Mouse (Mus musculus): ENCODE data around the gene Eya3. TPM values are rescaled to one million over a fixed set of nuclear protein-coding genes. Genes with fewer than 3 reads are reported as not detected.

Gene Eya3
- total and polyA plus RNA-seq, 2 experiments = 6.8 to 9.2 TPM

DNA sequence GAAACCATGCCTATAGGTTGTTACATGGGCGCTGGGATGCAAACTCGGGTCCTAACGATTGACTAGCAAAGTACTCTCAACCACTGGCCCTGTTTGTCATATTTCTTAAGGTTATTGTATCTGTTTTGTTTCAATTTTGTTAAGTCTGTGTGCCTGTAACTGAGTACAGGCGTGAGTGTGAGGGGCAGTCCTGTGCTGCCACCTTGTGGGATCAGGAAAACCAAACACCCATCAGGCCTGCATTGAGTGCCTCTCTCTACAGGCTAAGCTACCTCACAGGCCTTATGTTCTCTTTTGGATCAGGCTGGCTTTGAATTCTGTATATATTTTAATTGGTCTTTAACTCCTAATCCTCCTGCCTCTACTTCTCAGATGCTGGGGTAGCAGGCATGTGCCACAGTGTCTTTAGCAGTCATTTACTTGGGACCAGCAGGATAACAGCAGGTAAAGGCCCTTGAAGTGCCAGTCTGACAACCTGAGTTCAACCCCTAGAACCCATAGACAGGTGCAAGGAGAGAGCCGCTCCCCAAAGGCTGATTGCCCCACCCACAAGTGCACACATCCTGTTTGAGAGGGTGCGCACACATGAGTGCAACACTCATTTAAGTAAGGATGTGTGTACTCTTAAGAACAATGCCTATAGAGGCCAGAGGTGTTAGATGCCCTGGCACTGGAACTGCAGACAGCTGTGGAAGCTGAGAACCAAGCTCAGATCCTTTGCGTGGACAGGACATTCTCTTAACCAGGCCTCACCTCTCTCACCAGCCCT lies 38.2 kb downstream of the Eya3 start:
- H3K36me3 ChIP-seq (ENCODE audit: control insufficient read depth, insufficient read depth, low read length) = peaks cover 19% of the 10 kb centered on the region
- WGBS = 88% methylated on average over 7 of the region's 7 CpGs
- H3K4me3 ChIP-seq (ENCODE audit: insufficient read depth, low read depth, low read length) = no peak overlapping the region
- H3K27ac ChIP-seq (replicated peaks; ENCODE audit: insufficient read depth, low read depth, low read length) = no peak overlapping the region
- no peak overlapping the region for H3K9ac ChIP-seq (ENCODE audit: low read depth, low read length)
- H3K79me2 ChIP-seq (ENCODE audit: control insufficient read depth, insufficient read depth, low read length) = no peaks in the 10 kb centered on the region
- DNase-seq (ENCODE audit: extremely low read depth, low read depth, low spot score) = no peak
- no peaks in the 10 kb centered on the region for H3K27me3 ChIP-seq (ENCODE audit: control insufficient read depth, insufficient read depth, low read length)
- no peaks in the 10 kb centered on the region for H3K4me1 ChIP-seq (ENCODE audit: control insufficient read depth, insufficient read depth, low read length)
- TF ChIP-seq POLR2A (IDR thresholded peaks at IDR 0.05; ENCODE audit: extremely low read depth, insufficient read depth, low read length) (no peak), CTCF (IDR thresholded peaks at IDR 0.05; ENCODE audit: low read depth, low read length) (peak; percentile 78)

GRCm38 (mm10) chr4:132689634-132690033 lies 50.8 kb downstream of the Eya3 start:
- no peak overlapping the region for H3K4me3 ChIP-seq (ENCODE audit: insufficient read depth, low read depth, low read length)
- H3K36me3 ChIP-seq (ENCODE audit: control insufficient read depth, insufficient read depth, low read length) = peaks cover 33% of the 10 kb centered on the region
- H3K4me1 ChIP-seq (ENCODE audit: control insufficient read depth, insufficient read depth, low read length) = peaks cover 1% of the 10 kb centered on the region; the same call in 1 of the 2 replicates

GRCm38 (mm10) chr4:132693366-132693765 lies 54.6 kb downstream of the Eya3 start:
- WGBS = 93% methylated on average over 3 of the region's 3 CpGs
- no peak for DNase-seq (ENCODE audit: extremely low read depth, low read depth, low spot score)
- no peak for TF ChIP-seq POLR2A (IDR thresholded peaks at IDR 0.05; ENCODE audit: extremely low read depth, insufficient read depth, low read length)
- no peak for TF ChIP-seq CTCF (IDR thresholded peaks at IDR 0.05; ENCODE audit: low read depth, low read length)
- H3K79me2 ChIP-seq (ENCODE audit: control insufficient read depth, insufficient read depth, low read length) = no peaks in the 10 kb centered on the region
- no peak overlapping the region for H3K27ac ChIP-seq (replicated peaks; ENCODE audit: insufficient read depth, low read depth, low read length)
- H3K4me1 ChIP-seq (ENCODE audit: control insufficient read depth, insufficient read depth, low read length) = peaks cover 1% of the 10 kb centered on the region; the same call in 1 of the 2 replicates
- H3K36me3 ChIP-seq (ENCODE audit: control insufficient read depth, insufficient read depth, low read length) = peaks cover 37% of the 10 kb centered on the region
- H3K27me3 ChIP-seq (ENCODE audit: control insufficient read depth, insufficient read depth, low read length) = no peaks in the 10 kb centered on the region
- H3K4me3 ChIP-seq (ENCODE audit: insufficient read depth, low read depth, low read length) = no peak overlapping the region
- H3K9ac ChIP-seq (ENCODE audit: low read depth, low read length) = no peak overlapping the region

More at GRCm38 (mm10) chr4:132689634-132690033, 50.8 kb downstream of the Eya3 start:
- WGBS = 77% methylated on average over 2 of the region's 2 CpGs
- Histone ChIP-seq H3K27me3 (ENCODE audit: control insufficient read depth, insufficient read depth, low read length) (no peaks in the 10 kb centered on the region), H3K9ac (ENCODE audit: low read depth, low read length) (no peak overlapping the region), H3K27ac (replicated peaks; ENCODE audit: insufficient read depth, low read depth, low read length) (no peak overlapping the region), H3K79me2 (ENCODE audit: control insufficient read depth, insufficient read depth, low read length) (no peaks in the 10 kb centered on the region; the same call in 1 of the 2 replicates)
- DNase-seq (ENCODE audit: extremely low read depth, low read depth, low spot score) = no peak
- TF ChIP-seq POLR2A (IDR thresholded peaks at IDR 0.05; ENCODE audit: extremely low read depth, insufficient read depth, low read length) (no peak), CTCF (IDR thresholded peaks at IDR 0.05; ENCODE audit: low read depth, low read length) (no peak)

DNA sequence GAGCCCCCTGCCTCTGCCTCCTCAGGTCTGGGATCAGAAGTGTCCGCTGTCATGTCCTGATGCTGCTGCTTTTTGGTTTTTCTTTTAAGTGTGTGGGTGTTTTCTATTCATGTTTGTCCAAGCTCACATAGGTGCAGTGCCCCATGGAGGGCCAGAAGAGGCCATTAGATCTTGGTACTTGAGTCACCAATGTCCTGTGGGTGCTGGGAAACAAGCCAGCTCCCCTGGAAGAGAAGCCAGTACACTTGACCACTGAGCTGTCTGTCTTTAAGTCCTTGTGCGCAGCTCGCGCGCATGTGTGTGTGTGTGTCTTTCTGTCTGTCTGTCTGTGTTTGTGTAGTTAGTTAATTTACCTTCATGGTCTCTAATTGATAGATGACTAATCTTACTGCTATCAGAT lies 63.3 kb downstream of the Eya3 start:
- Histone ChIP-seq H3K4me3 (ENCODE audit: insufficient read depth, low read depth, low read length) (no peak overlapping the region), H3K9ac (ENCODE audit: low read depth, low read length) (no peak overlapping the region), H3K27me3 (ENCODE audit: control insufficient read depth, insufficient read depth, low read length) (no peaks in the 10 kb centered on the region), H3K79me2 (ENCODE audit: control insufficient read depth, insufficient read depth, low read length) (no peaks in the 10 kb centered on the region), H3K36me3 (ENCODE audit: control insufficient read depth, insufficient read depth, low read length) (peaks cover 49% of the 10 kb centered on the region), H3K27ac (replicated peaks; ENCODE audit: insufficient read depth, low read depth, low read length) (no peak overlapping the region), H3K4me1 (ENCODE audit: control insufficient read depth, insufficient read depth, low read length) (no peaks in the 10 kb centered on the region)
- TF ChIP-seq CTCF (IDR thresholded peaks at IDR 0.05; ENCODE audit: low read depth, low read length) (no peak), POLR2A (IDR thresholded peaks at IDR 0.05; ENCODE audit: extremely low read depth, insufficient read depth, low read length) (no peak)
- no peak for DNase-seq (ENCODE audit: extremely low read depth, low read depth, low spot score)
- 94% methylated on average over 5 of the region's 5 CpGs for WGBS

DNA sequence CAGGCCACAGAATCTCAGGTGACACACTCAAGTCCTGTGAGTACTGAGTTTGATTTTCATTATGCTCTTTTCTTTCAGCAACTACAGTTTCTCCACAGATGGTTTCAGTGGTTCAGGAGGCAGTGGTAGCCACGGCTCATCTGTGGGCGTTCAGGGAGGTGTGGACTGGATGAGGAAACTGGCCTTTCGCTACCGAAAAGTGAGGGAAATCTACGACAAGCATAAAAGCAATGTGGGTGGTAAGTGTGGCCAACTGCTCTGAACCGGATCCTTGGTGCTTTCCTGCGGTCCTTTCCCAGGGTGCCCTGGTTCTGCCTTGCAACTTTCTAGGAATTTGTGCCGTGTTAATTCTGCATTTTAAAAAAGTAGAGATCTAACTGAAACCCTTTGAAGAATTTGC lies 68.1 kb downstream of the Eya3 start:
- Histone ChIP-seq H3K9ac (ENCODE audit: low read depth, low read length) (no peak overlapping the region), H3K79me2 (ENCODE audit: control insufficient read depth, insufficient read depth, low read length) (no peaks in the 10 kb centered on the region), H3K27ac (replicated peaks; ENCODE audit: insufficient read depth, low read depth, low read length) (no peak overlapping the region), H3K4me3 (ENCODE audit: insufficient read depth, low read depth, low read length) (no peak overlapping the region), H3K27me3 (ENCODE audit: control insufficient read depth, insufficient read depth, low read length) (no peaks in the 10 kb centered on the region), H3K4me1 (ENCODE audit: control insufficient read depth, insufficient read depth, low read length) (no peaks in the 10 kb centered on the region), H3K36me3 (ENCODE audit: control insufficient read depth, insufficient read depth, low read length) (peaks cover 60% of the 10 kb centered on the region)
- DNase-seq (ENCODE audit: extremely low read depth, low read depth, low spot score) = no peak
- WGBS = 98% methylated on average over 8 of the region's 8 CpGs
- TF ChIP-seq POLR2A (IDR thresholded peaks at IDR 0.05; ENCODE audit: extremely low read depth, insufficient read depth, low read length) (no peak), CTCF (IDR thresholded peaks at IDR 0.05; ENCODE audit: low read depth, low read length) (no peak)

DNA sequence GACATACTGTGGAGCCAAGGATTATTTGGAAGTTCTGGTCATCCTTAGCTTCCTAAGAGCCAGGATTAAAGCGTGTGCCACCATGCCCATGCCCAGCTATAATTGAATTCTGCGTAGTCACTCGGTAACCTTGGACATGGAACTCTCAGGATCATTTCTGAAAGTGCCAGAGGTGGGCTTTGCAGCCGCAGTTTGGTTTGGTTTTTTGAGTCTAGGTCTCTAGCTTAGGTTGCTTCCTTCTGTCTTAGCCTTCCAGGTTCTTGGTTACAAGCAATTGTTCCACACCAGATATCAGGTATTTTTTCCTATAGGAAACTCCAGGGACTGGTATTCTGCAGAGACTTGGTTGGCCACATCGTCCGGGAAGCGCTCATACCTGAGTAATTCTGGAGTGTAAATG lies 74.4 kb downstream of the Eya3 start:
- no peak for DNase-seq (ENCODE audit: extremely low read depth, low read depth, low spot score)
- Histone ChIP-seq H3K79me2 (ENCODE audit: control insufficient read depth, insufficient read depth, low read length) (no peaks in the 10 kb centered on the region), H3K27me3 (ENCODE audit: control insufficient read depth, insufficient read depth, low read length) (no peaks in the 10 kb centered on the region), H3K36me3 (ENCODE audit: control insufficient read depth, insufficient read depth, low read length) (peaks cover 40% of the 10 kb centered on the region), H3K4me3 (ENCODE audit: insufficient read depth, low read depth, low read length) (no peak overlapping the region), H3K27ac (replicated peaks; ENCODE audit: insufficient read depth, low read depth, low read length) (no peak overlapping the region), H3K9ac (ENCODE audit: low read depth, low read length) (no peak overlapping the region), H3K4me1 (ENCODE audit: control insufficient read depth, insufficient read depth, low read length) (no peaks in the 10 kb centered on the region)
- TF ChIP-seq CTCF (IDR thresholded peaks at IDR 0.05; ENCODE audit: low read depth, low read length) (no peak), POLR2A (IDR thresholded peaks at IDR 0.05; ENCODE audit: extremely low read depth, insufficient read depth, low read length) (no peak)
- WGBS = 96% methylated on average over 7 of the region's 7 CpGs
